Mouse (Mus musculus): ENCODE data around the gene Ispd. TPM values are rescaled to one million over a fixed set of nuclear protein-coding genes. Genes with fewer than 3 reads are reported as not detected.
"Not testable (repeated sequence)": the region's sequence is repeated elsewhere in the genome, so short reads cannot be mapped to it uniquely, and the experiment has no call there.

The Ispd gene
- 5.7 and 6.2 TPM in 2 replicates for polyA plus RNA-seq (2016; fragmentation: Nextera tagmentation; extraction: Ambion mirVana)

DNA sequence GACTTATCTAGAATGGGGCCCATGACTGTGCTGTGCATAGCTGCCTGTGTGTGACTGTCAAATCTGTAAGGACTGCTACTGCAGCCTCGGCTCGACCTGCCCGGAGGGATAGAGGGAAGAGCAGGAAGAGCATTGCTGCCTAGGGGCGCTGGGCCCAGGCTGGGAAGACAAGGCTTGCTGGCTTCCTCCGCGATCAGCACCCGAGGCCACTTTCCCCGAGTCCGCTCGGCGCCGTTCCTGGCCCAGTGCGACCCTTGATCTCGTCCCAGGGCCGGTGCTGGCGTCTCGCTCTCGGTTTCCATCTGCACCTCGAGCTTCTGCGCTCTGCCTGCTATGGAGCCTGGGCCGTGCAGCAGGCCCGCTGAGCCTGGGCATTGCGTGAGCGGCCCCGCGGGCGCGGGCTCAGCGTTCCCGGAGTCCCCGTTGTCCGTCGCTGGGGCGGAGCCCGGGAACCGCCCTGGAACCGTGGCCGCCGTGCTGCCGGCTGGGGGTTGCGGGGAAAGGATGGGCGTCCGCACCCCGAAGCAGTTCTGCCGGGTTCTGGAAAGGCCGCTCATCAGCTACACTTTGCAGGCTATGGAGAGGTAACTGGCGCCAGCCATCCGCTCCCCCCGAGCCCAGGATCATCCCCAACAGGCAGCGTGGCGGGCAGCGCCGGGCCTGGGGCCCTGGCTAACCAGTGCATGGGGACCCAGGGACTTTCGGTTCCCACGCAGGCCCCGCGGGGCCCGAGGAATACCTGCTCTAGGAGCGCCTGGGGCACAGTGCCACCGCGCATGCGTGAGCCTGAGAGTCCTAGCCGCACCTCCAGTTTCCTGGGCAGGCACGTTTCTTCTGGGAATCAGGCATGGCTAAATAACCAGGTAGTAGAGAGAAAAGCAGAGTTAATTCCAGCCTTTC lies at the start of gene Ispd, which contains the start of gene D630036H23Rik:
TSS of gene Ispd (plus strand) at position 10 of the 900 bp plus-strand sequence.
TSS of gene D630036H23Rik (minus strand) at position 741 of the 900 bp plus-strand sequence.
- H3K36me3 ChIP-seq (replicated peaks) = no peaks in the 10 kb centered on the region
- no peaks in the 10 kb centered on the region for H3K9me3 ChIP-seq
- peaks cover 32% of the 10 kb centered on the region for H3K4me1 ChIP-seq
- no peaks in the 10 kb centered on the region for H3K27me3 ChIP-seq (ENCODE audit: poor library complexity, severe bottlenecking)
- H3K4me3 ChIP-seq = peak within 1 kb of the TSS; percentile 75
- WGBS = 1% methylated on average over 63 of the region's 64 CpGs
- peak; percentile 75 for DNase-seq (ENCODE audit: extremely low spot score, low spot score)
- H3K27ac ChIP-seq = peak within 1 kb of the TSS; percentile 97

DNA sequence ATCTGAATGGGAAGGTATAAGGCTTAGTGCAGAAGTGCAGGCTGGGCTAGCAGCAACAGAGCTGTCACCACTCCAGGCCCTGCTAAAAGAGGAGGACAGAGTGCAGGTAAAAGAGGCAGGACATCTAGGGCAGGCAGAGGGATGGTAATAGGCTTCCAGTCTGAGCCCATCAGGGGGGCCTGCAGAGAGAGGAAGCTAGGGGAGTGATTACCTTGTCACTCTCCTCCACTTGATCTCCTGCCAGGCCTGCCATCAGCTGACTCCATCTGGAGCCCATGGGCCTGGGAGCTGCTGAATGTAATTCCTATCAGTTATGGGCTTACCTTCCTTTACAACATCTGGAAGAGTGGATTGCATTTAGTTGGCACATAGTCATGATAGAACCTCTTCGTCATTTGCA lies 48.6 kb upstream of the Ispd start:
- no peaks in the 10 kb centered on the region for H3K36me3 ChIP-seq (replicated peaks)
- 93% methylated on average over 1 of the region's 1 CpGs for WGBS
- no peaks in the 10 kb centered on the region for H3K27me3 ChIP-seq (ENCODE audit: poor library complexity, severe bottlenecking)
- no peak overlapping the region for H3K27ac ChIP-seq
- no peak overlapping the region for H3K4me3 ChIP-seq
- no peak for DNase-seq (ENCODE audit: extremely low spot score, low spot score)
- H3K9me3 ChIP-seq = no peaks in the 10 kb centered on the region
- no peaks in the 10 kb centered on the region for H3K4me1 ChIP-seq

DNA sequence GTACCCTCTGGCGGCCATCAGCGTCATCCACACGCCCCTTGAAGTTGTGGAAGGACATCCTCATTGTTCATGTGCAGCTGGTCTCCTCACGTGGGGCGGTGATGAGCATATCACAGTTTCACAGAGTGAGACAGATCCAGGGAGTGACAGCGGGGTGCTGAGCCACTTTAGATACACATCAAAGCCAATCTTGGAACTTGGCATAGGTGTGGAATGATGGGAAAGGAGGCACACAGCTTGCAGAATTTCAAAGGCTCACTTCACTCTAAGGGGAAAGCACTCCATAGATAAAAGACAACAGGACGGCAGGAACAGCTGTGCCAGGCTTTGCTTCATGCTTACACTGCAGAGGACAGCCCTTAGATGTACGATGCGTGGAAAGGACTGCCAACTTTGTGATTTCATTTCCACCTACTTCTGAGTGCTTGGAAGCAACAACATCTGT lies 47.4 kb upstream of the Ispd start:
- WGBS = 89% methylated on average over 9 of the region's 9 CpGs
- H3K9me3 ChIP-seq = no peaks in the 10 kb centered on the region
- H3K27me3 ChIP-seq (ENCODE audit: poor library complexity, severe bottlenecking) = no peaks in the 10 kb centered on the region
- no peaks in the 10 kb centered on the region for H3K36me3 ChIP-seq (replicated peaks)
- H3K4me3 ChIP-seq = no peak overlapping the region
- H3K27ac ChIP-seq = no peak overlapping the region
- no peaks in the 10 kb centered on the region for H3K4me1 ChIP-seq
- no peak for DNase-seq (ENCODE audit: extremely low spot score, low spot score)

DNA sequence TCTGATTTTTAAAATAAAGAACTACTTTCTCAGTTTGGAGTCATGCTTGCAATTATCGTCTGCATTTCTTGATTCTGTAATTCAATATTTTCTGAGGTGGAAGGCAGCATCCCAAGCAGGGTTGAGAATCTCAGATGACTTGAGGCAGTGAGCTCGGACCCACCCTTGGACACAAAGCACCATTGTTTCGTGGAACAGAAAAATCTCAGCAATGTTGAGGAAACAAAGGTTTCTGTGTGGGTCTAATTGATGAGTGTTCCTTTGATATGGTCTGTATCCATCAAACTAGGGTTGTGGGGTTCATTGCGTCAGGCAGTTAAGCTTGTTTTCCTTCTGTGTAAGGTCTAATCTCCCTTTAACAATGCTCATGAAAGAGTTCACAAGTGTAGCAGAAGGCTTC lies 37.1 kb upstream of the Ispd start:
- 59% methylated on average over 4 of the region's 4 CpGs for WGBS

DNA sequence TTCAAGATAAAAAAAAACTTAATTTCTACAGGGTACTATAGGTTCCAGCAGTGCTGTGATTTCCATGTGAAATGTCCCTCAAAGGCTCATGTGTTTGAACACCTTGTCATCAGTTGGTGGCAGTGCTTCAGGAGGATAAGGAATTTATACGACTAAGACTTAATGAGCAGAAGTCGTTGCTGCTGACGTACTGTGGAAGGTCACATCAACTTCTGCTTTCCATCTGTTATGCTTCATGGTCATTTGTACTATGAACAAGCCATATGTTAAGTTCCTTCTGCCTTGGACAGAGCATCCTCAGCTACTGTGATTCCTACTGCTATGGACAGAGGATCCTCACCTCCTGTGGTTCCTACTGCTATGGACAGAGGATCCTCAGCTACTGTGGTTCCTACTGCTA lies 21.2 kb upstream of the Ispd start:
- 91% methylated on average over 3 of the region's 3 CpGs for WGBS
- Histone ChIP-seq H3K27ac (no peak overlapping the region), H3K4me3 (no peak overlapping the region), H3K27me3 (ENCODE audit: poor library complexity, severe bottlenecking) (no peaks in the 10 kb centered on the region), H3K9me3 (no peaks in the 10 kb centered on the region), H3K4me1 (no peaks in the 10 kb centered on the region), H3K36me3 (replicated peaks) (no peaks in the 10 kb centered on the region)
- no peak for DNase-seq (ENCODE audit: extremely low spot score, low spot score)

More for the DNA sequence above, 37.1 kb upstream of the Ispd start:
- DNase-seq (ENCODE audit: extremely low spot score, low spot score) = no peak
- Histone ChIP-seq H3K36me3 (replicated peaks) (no peaks in the 10 kb centered on the region), H3K27ac (no peak overlapping the region), H3K27me3 (ENCODE audit: poor library complexity, severe bottlenecking) (no peaks in the 10 kb centered on the region), H3K4me3 (no peak overlapping the region), H3K4me1 (no peaks in the 10 kb centered on the region), H3K9me3 (no peaks in the 10 kb centered on the region)

DNA sequence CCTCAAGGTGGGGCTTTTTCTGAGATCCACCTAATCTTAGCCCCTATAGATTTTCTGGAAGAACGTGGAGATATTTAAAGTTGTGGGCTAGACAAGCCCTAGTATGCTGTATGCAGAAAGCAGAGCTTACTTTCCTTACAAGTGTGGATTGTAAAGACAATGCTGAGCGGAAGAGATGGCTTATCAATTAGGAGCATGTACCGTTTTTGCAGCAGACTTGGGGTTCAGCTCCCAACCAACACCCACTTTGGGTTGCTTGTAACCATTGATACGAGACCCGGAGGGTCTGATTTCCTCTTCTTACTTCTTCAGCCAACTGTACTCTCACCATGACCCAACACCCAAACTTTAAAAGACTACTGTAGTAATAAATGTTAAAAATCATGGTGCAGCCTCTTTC lies 20.6 kb upstream of the Ispd start:
- Histone ChIP-seq H3K27me3 (ENCODE audit: poor library complexity, severe bottlenecking) (no peaks in the 10 kb centered on the region), H3K4me1 (no peaks in the 10 kb centered on the region), H3K4me3 (no peak overlapping the region), H3K36me3 (replicated peaks) (no peaks in the 10 kb centered on the region), H3K9me3 (no peaks in the 10 kb centered on the region), H3K27ac (no peak overlapping the region)
- WGBS = 96% methylated on average over 5 of the region's 5 CpGs
- no peak for DNase-seq (ENCODE audit: extremely low spot score, low spot score)

GRCm38 (mm10) chr12:36364013-36364412 lies 17.2 kb upstream of the Ispd start:
- H3K4me3 ChIP-seq = no peak overlapping the region
- no peaks in the 10 kb centered on the region for H3K4me1 ChIP-seq
- WGBS = 93% methylated on average over 4 of the region's 4 CpGs
- no peaks in the 10 kb centered on the region for H3K36me3 ChIP-seq (replicated peaks)
- no peak for DNase-seq (ENCODE audit: extremely low spot score, low spot score)
- H3K27me3 ChIP-seq (ENCODE audit: poor library complexity, severe bottlenecking) = no peaks in the 10 kb centered on the region
- H3K27ac ChIP-seq = no peak overlapping the region
- H3K9me3 ChIP-seq = no peaks in the 10 kb centered on the region

- Histone ChIP-seq H3K9me3 (no peaks in the 10 kb centered on the region), H3K4me3 (no peak overlapping the region), H3K36me3 (replicated peaks) (no peaks in the 10 kb centered on the region), H3K27ac (no peak overlapping the region), H3K27me3 (ENCODE audit: poor library complexity, severe bottlenecking) (no peaks in the 10 kb centered on the region), H3K4me1 (no peaks in the 10 kb centered on the region)
- 59% methylated on average over 4 of the region's 4 CpGs for WGBS
- DNase-seq (ENCODE audit: extremely low spot score, low spot score) = no peak
Measured at GRCm38 (mm10) chr12:36373237-36373998, 7.8 kb upstream of the Ispd start.

DNA sequence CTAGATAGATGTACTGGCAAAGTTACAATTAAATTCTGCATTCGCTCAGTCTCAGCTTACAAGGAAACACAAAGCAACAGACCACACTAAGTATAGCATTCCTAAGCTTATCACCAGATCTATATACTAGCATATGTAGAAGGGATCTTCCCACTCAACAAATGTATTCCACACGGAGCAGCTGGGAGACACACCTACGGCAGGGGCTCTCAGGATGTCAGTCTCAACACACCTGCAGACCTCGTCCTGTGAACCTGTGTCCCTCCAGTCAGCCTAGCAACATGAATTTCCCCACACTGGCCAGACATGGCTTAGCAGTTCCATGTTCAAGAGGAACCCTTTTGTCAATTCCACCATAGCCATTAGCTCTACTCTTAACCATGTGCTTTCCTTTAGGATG lies 4.9 kb upstream of the Ispd start:
- H3K4me3 ChIP-seq; DNase-seq (ENCODE audit: extremely low spot score, low spot score); H3K36me3 ChIP-seq (replicated peaks); H3K9me3 ChIP-seq; H3K27me3 ChIP-seq (ENCODE audit: poor library complexity, severe bottlenecking); H3K27ac ChIP-seq: not testable (repeated sequence)
- peaks cover 21% of the 10 kb centered on the region for H3K4me1 ChIP-seq
- WGBS = 93% methylated on average over 3 of the region's 4 CpGs

GRCm38 (mm10) chr12:36380254-36380653 lies 996 bp upstream of the Ispd start:
- no peak overlapping the region for H3K4me3 ChIP-seq
- H3K9me3 ChIP-seq = no peaks in the 10 kb centered on the region
- DNase-seq (ENCODE audit: extremely low spot score, low spot score) = no peak

GRCm38 (mm10) chr12:36380806-36381205 lies 444 bp upstream of the Ispd start:
- DNase-seq (ENCODE audit: extremely low spot score, low spot score) = peak; percentile 26
- no peaks in the 10 kb centered on the region for H3K36me3 ChIP-seq (replicated peaks)
- 71% methylated on average over 5 of the region's 5 CpGs for WGBS
- H3K9me3 ChIP-seq = no peaks in the 10 kb centered on the region
- peaks cover 32% of the 10 kb centered on the region for H3K4me1 ChIP-seq
- no peak overlapping the region for H3K4me3 ChIP-seq
- H3K27ac ChIP-seq = no peak overlapping the region
- no peaks in the 10 kb centered on the region for H3K27me3 ChIP-seq (ENCODE audit: poor library complexity, severe bottlenecking)

More at GRCm38 (mm10) chr12:36380254-36380653, 996 bp upstream of the Ispd start:
- no peak overlapping the region for H3K27ac ChIP-seq
- peaks cover 32% of the 10 kb centered on the region for H3K4me1 ChIP-seq
- WGBS = 24% methylated on average over 3 of the region's 3 CpGs
- H3K27me3 ChIP-seq (ENCODE audit: poor library complexity, severe bottlenecking) = no peaks in the 10 kb centered on the region
- no peaks in the 10 kb centered on the region for H3K36me3 ChIP-seq (replicated peaks)

DNA sequence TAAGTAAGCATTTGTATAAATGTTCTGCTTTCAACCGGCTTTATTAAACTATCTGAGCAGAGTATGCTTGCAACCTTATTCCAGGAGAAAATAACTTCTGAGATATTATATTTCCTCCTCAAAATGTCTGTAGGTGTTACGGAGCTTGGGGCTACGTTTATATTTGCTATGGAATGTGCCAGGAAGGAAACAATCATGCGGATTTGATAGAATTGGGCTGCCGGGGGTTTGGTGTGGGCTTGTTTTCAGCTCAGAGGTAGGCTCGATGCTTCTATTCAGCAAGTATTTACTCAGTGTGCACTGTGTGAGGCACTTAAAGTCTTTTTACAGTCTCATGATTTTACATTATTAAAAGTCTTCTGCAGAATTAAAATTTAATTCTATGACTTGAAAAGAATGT lies 4.1 kb downstream of the Ispd start:
- Histone ChIP-seq H3K27ac (no peak overlapping the region), H3K9me3 (no peaks in the 10 kb centered on the region), H3K4me1 (peaks cover 21% of the 10 kb centered on the region), H3K36me3 (replicated peaks) (no peaks in the 10 kb centered on the region), H3K27me3 (ENCODE audit: poor library complexity, severe bottlenecking) (no peaks in the 10 kb centered on the region), H3K4me3 (no peak overlapping the region)
- DNase-seq (ENCODE audit: extremely low spot score, low spot score) = no peak
- 66% methylated on average over 6 of the region's 6 CpGs for WGBS

DNA sequence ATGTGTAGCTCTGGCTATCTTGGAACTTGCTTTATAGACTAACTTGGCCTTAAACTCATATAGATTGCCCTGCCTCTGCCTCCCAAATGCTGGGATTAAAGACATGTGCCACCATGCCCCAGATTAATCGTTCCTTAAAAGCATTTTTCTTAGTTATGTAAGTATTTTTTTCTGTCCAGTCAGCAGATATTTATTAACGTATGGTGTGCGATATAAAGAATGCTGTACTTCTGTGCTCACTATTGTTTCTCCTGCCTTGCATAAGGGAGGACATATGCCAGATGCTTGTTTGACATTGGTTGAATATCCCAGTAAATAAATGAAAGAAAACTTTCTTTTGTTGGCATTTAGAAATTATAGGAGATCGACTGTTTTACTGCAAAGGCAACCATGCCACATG lies 5.7 kb downstream of the Ispd start:
- WGBS = 94% methylated on average over 4 of the region's 4 CpGs
- DNase-seq (ENCODE audit: extremely low spot score, low spot score) = no peak
- H3K9me3 ChIP-seq = no peaks in the 10 kb centered on the region
- 0 out of 2 replicates have a peak, but pooled peaks cover under 1% of the 10 kb centered on the region for H3K36me3 ChIP-seq (replicated peaks)
- peaks cover 5% of the 10 kb centered on the region for H3K4me1 ChIP-seq
- no peak overlapping the region for H3K27ac ChIP-seq
- no peak overlapping the region for H3K4me3 ChIP-seq
- no peaks in the 10 kb centered on the region for H3K27me3 ChIP-seq (ENCODE audit: poor library complexity, severe bottlenecking)

All from forebrain, embryonic 10.5 days (tissue).